Mouse (Mus musculus) neural tube, embryonic 14.5 days (tissue): ENCODE data around the gene Lzts2. TPM values are rescaled to one million over a fixed set of nuclear protein-coding genes. Genes with fewer than 3 reads are reported as not detected.

Experiments used
- ATAC-seq: fragments of 200-750 bp; cut with Nextera tagmentation; 2 replicates; pipeline ENCODE4 v1.8.0; 2017; ENCODE audit warnings: low read depth, mild to moderate bottlenecking, moderate TSS enrichment, moderate library complexity
- H3K27ac ChIP-seq: fragments of 300-500 bp; sonication (generic); 2 replicates; pipeline ENCODE4 v1.5.1; 2014; ENCODE audit warnings: low read depth, mild to moderate bottlenecking, control low read depth, low read length, moderate library complexity, mixed read lengths
- H3K27me3 ChIP-seq: fragments of 300-500 bp; sonication (generic); 2 replicates; pipeline ENCODE4 v1.6.1; 2014; ENCODE audit warnings: low read length; ENCODE audit not compliant: control insufficient read depth, insufficient read depth
- H3K36me3 ChIP-seq: fragments of 300-500 bp; sonication (generic); 2 replicates; pipeline ENCODE4 v1.6.1; 2014; ENCODE audit warnings: low read length, mixed read lengths; ENCODE audit not compliant: control insufficient read depth, insufficient read depth
- H3K4me1 ChIP-seq: fragments of 300-500 bp; sonication (generic); 2 replicates; pipeline ENCODE4 v1.6.1; 2014; ENCODE audit warnings: low read length; ENCODE audit not compliant: control insufficient read depth, insufficient read depth
- H3K4me2 ChIP-seq: fragments of 300-500 bp; sonication (generic); 2 replicates; pipeline ENCODE4 v1.6.1; 2014; ENCODE audit warnings: mild to moderate bottlenecking, low read depth, low read length, control low read depth
- H3K4me3 ChIP-seq: fragments of 300-500 bp; sonication (generic); 2 replicates; pipeline ENCODE4 v1.5.1; 2014; ENCODE audit warnings: low read depth, low read length, control low read depth, mixed read lengths
- H3K9ac ChIP-seq: fragments of 300-500 bp; sonication (generic); replicated peaks from 2 replicates; pipeline ENCODE4 v1.6.1; 2014; ENCODE audit warnings: low read depth, mild to moderate bottlenecking, control low read depth, low read length, mixed read lengths
- H3K9me3 ChIP-seq: fragments of 300-500 bp; sonication (generic); 2 replicates; pipeline ENCODE4 v1.6.1; 2016; ENCODE audit warnings: low read length; ENCODE audit not compliant: control insufficient read depth
- WGBS: fragments of 180-500 bp; shearing (Covaris S2); extraction: QIAGEN DNeasy Blood & Tissue Kit; methylation state at CpG from one replicate; pipeline ENCODE4 v1.1.7; 2014; 5-methylcytosine and 5-hydroxymethylcytosine counted together
- polyA plus RNA-seq: library from polyadenylated mRNA; unstranded; fragments of >200 nt; fragmentation: Nextera tagmentation; extraction: Ambion mirVana; gene quantifications from 2 replicates; pipeline ENCODE4 v1.2.1, GENCODE M21; 2014

Gene Lzts2
- polyA plus RNA-seq, 1 experiment from 2014 or later, result 16.1 TPM

DNA sequence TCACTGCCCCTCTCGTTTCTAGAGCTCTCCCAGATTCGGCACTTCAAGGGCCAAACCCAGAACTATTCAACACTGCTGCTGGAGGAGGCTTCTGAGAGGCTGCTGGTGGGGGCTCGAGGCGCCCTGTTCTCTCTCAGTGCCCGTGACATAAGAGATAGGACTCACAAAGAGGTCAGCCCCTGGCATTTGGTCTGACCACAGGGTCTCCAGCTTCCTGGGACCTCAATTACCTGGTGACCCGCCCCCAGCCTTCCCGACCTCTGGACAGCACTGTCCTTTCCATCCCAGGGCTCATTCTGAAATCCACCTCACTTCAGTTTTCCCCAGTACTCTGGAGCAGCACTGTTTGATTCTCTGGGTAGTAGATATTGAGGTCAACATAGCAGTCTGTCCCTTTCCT, 21.5 kb upstream of the Lzts2 start:
- H3K9me3 ChIP-seq, result no peaks in the 10 kb centered on the region
- no peak overlapping the region for H3K27ac ChIP-seq
- no peak overlapping the region for H3K4me2 ChIP-seq
- peak overlapping the region; percentile 25; the same call in 1 of the 2 replicates for H3K9ac ChIP-seq
- no peaks in the 10 kb centered on the region for H3K27me3 ChIP-seq
- WGBS, result 60% methylated on average over 7 of the region's 7 CpGs
- no peak overlapping the region for H3K4me3 ChIP-seq
- ATAC-seq, result no peak
- H3K36me3 ChIP-seq, result peaks cover 36% of the 10 kb centered on the region
- H3K4me1 ChIP-seq, result peaks cover 10% of the 10 kb centered on the region; the same call in 1 of the 2 replicates

DNA sequence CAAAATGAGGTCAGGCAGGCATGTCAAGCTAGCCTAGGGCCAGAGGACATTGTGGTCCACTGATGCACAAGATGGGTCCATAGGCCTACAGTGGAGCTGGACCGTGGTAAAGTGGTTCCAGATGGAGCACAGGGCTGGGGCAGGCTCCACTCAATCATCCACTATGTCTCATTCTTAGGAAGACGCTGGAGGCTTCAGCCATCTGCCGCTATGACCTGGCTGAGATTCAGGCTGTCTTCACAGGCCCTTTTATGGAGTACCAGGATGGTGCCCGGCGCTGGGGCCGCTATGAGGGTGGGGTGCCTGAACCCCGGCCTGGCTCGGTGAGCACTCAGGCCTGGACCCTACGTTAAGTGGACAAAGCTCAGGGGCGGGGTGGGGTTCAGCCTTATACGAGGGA, 16.4 kb upstream of the Lzts2 start:
- Histone ChIP-seq H3K27ac (no peak overlapping the region), H3K27me3 (no peaks in the 10 kb centered on the region), H3K36me3 (peaks cover 50% of the 10 kb centered on the region), H3K9ac (no peak overlapping the region), H3K4me3 (no peak overlapping the region), H3K4me1 (no peaks in the 10 kb centered on the region), H3K4me2 (no peak overlapping the region), H3K9me3 (no peaks in the 10 kb centered on the region)
- no peak for ATAC-seq
- 81% methylated on average over 11 of the region's 11 CpGs for WGBS

DNA sequence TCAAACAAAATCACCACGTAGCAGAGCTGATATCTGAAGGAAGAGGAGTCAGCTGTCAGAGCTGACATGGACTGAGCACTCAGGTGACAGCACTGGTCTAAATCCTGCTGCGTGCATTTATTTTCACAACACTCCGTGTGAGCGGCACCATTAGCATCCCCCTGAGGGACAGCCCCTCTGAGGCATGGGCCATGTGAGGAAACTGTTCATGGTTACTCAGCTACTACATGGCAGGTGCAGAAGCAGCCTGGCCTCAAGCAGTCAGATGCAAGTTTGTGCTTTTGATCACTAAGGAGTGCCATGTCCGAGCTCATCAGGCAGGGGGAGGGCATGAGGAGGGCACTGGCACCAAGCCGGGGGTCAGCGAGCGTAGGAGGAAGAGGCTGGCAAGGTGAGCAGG, 14.6 kb upstream of the Lzts2 start:
- no peak overlapping the region for H3K4me3 ChIP-seq
- ATAC-seq, result no peak
- WGBS, result 86% methylated on average over 8 of the region's 8 CpGs
- no peaks in the 10 kb centered on the region for H3K27me3 ChIP-seq
- H3K9ac ChIP-seq, result no peak overlapping the region
- no peak overlapping the region for H3K27ac ChIP-seq
- H3K36me3 ChIP-seq, result peaks cover 38% of the 10 kb centered on the region
- no peaks in the 10 kb centered on the region for H3K9me3 ChIP-seq
- H3K4me2 ChIP-seq, result no peak overlapping the region
- no peaks in the 10 kb centered on the region for H3K4me1 ChIP-seq

DNA sequence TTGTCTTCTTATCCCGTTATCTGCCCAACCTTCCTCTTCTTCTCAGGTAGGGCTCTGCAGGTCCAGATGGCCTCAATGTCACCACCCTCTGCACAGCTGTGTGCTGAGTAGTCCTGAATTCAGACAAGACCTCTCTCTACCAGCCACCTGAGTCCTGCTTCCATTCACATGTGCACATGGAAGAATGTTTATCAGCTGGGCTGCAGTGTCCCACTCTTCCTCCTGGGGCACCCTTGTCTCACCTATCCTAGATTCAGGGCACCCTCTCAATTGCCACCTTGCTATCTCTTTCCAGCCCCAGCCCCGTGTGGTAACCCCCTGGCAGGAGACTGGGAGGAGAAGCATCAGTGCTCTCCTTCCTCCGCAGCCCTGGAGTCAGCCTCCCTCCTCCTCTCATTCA, 11.9 kb upstream of the Lzts2 start:
- peaks cover 26% of the 10 kb centered on the region for H3K36me3 ChIP-seq
- H3K4me2 ChIP-seq, result no peak overlapping the region
- ATAC-seq, result no peak
- H3K4me1 ChIP-seq, result peaks cover 14% of the 10 kb centered on the region
- H3K27ac ChIP-seq, result no peak overlapping the region
- H3K9me3 ChIP-seq, result no peaks in the 10 kb centered on the region
- WGBS, result 70% methylated on average over 3 of the region's 3 CpGs
- H3K27me3 ChIP-seq, result no peaks in the 10 kb centered on the region
- no peak overlapping the region for H3K9ac ChIP-seq
- H3K4me3 ChIP-seq, result no peak overlapping the region

DNA sequence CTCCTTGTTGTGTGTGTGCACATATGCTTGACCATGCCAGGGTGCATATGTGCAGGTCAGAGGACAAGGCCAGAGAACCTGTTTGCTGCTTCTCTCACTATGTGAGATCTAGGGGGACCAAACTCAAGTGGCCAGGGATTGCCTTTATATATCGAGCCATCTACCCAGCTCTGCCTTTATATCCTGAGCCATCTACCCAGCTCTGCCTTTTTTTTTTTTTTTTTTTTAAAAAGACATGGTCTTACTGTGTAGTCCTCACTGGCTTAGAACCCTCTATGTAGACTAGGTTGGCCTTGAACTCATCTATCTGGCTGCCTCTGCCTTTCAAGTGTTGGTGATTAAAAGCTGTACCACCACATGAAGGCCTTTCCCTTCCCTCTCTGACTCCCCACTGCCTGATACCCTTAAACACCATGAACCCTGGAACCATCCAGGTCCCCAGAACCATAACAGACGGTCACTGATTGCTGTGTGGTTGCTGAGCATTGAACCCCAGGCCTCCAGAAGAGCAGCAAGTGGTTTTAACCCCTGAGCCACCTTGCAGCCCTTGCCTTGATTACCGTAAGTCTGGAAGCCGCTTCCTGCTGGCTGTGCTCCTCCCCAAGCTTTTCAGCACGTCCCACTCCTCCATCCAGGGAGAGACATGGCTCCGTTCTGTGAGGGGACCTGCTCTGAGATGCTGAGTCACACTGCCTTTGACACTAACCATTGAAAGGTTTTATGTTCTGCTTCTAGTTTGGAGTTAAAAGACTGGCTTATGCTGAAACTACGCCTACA, 10.3 kb upstream of the Lzts2 start:
- no peak overlapping the region for H3K4me3 ChIP-seq
- peaks cover 10% of the 10 kb centered on the region for H3K36me3 ChIP-seq
- H3K9ac ChIP-seq, result no peak overlapping the region
- ATAC-seq, result no peak
- H3K4me2 ChIP-seq, result no peak overlapping the region
- peaks cover 17% of the 10 kb centered on the region for H3K4me1 ChIP-seq
- no peaks in the 10 kb centered on the region for H3K27me3 ChIP-seq
- 88% methylated on average over 7 of the region's 7 CpGs for WGBS
- no peaks in the 10 kb centered on the region for H3K9me3 ChIP-seq
- H3K27ac ChIP-seq, result no peak overlapping the region

DNA sequence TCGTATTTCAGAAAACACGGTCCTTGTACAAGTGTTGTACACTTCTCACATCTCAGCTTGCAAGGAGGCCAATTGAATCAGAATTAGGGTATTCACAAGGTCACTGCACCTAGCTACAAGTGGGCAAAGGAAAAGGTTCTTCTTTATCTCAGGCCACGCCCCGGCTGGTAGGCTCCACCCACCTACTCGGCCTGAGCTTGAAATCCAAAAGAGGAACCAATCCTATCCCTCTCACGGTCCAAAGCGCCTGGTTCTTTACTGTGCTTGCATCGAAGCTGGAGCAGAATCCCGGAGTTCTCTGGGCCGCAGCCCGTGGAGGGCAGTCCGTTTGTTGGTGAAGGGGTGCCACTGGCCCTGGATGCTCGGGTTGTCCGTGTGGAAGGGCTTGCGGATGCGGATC, 8.8 kb upstream of the Lzts2 start, which contains the start of gene Twnk:
Gene Twnk, plus strand, starts transcription at position 220 of the 400 bp plus-strand sequence.
- H3K27ac ChIP-seq, result peak within 1 kb of the TSS; percentile 72
- peak within 1 kb of the TSS; percentile 67 for H3K9ac ChIP-seq
- H3K4me2 ChIP-seq, result peak within 1 kb of the TSS; percentile 92
- 9% methylated on average over 16 of the region's 16 CpGs for WGBS
- H3K4me1 ChIP-seq, result peaks cover 19% of the 10 kb centered on the region
- no peak for ATAC-seq
- peaks cover 7% of the 10 kb centered on the region for H3K36me3 ChIP-seq
- H3K4me3 ChIP-seq, result peak within 1 kb of the TSS; percentile 69
- H3K27me3 ChIP-seq, result no peaks in the 10 kb centered on the region
- no peaks in the 10 kb centered on the region for H3K9me3 ChIP-seq

DNA sequence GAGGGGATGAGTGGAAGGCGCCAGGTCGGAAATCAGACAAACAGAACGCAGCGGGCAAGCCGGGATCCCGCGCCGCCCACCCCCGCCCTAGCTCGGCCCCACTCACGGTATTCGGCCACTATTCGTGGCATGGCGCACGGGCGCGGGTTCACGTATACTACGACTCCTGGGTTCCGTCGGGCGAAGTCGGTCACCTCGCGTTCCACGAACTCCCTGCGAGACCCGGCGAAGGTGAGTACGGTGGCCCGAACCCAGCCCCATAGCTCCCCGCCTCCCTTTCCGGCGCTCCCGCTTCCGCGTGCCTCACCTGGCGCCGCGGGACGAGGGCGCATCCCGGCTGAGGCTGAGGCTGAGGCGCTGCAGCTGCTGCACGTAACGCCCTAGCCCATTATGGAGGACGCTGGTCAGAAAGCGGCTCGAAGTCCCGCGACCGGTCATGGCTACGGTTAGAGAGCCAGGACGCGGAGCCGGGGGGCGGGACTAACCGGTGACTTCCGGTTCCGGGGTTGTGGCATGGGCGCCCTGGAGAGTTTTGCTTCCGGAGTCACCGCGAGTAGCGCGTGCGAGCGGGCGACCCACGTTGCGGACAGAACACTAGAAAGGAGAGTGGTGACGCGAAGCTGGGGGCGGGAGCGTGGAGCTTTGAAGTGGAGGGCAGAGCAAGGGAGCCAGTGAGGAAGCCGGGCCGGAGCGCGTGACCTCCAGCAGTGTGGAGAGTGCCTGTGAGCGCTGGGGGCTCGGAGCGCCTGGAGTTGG, 8.1 kb upstream of the Lzts2 start, which contains the start of gene Mrpl43:
Gene Mrpl43, minus strand, starts transcription at position 486 of the 756 bp plus-strand sequence.
- Histone ChIP-seq H3K4me2 (peak within 1 kb of the TSS; percentile 92), H3K4me3 (peak within 1 kb of the TSS; percentile 69), H3K27ac (peak within 1 kb of the TSS; percentile 72), H3K4me1 (peaks cover 19% of the 10 kb centered on the region), H3K27me3 (no peaks in the 10 kb centered on the region), H3K9me3 (no peaks in the 10 kb centered on the region), H3K9ac (peak within 1 kb of the TSS; percentile 67), H3K36me3 (peaks cover 13% of the 10 kb centered on the region)
- peak; percentile 92 for ATAC-seq
- WGBS, result under 1% methylated on average over 82 of the region's 82 CpGs

DNA sequence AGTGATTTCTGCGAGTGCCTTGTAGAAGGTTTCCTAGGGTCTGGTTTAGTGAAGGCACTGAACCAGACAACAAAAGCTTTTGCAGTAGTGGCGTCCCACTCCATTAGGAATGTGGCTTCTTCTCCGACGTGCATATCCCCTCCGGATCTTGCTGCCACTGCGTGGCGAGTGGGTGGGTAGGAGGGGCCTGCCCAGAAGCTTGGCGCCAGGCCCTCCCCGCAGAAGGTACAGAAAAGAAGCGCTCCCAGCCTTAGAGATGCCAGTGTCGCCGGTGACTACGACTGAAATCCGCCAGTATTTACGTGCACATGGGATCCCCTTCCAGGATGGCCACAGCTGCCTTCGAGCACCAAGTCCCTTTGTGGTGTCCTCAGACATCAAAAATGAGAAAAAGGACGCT, 7.2 kb upstream of the Lzts2 start:
- ATAC-seq, result no peak
- peak overlapping the region; percentile 69 for H3K4me3 ChIP-seq
- peaks cover 20% of the 10 kb centered on the region; the same call in 1 of the 2 replicates for H3K36me3 ChIP-seq
- H3K27ac ChIP-seq, result peak overlapping the region; percentile 72
- peak overlapping the region; percentile 67 for H3K9ac ChIP-seq
- H3K4me1 ChIP-seq, result peaks cover 19% of the 10 kb centered on the region
- no peaks in the 10 kb centered on the region for H3K27me3 ChIP-seq
- H3K4me2 ChIP-seq, result peak overlapping the region; percentile 92
- no peaks in the 10 kb centered on the region for H3K9me3 ChIP-seq
- 46% methylated on average over 17 of the region's 17 CpGs for WGBS
